In the genomic region with DNA sequence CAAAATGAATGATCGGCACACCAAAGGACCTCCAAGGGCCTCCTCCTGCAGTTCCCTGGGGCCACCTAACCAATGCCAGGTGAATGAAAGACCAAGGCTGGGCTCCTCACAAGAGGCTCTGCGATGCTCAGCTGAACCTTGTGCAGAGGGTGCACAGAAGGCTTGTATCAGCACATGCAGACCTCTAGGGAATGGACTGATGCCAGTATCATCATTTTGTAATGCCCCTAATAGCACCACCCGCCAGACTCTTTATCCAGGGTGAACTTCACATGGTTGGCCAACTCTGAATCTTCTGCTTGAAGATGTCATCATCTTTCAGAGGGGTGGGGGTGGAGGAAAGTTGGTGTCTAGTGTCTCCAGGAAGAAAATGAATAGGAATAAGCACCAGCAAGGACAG, we compare ENCODE assay signal across 23 mouse cellular contexts. TPM values are rescaled to one million over a fixed set of nuclear protein-coding genes. Genes with fewer than 3 reads are reported as not detected.
"Had no signal": no experiment of that assay in that cellular context is flagged by ENCODE, and none has a peak within 500 bp of the region (broad histone marks: within the 10 kb centered on the region; RNA-seq: fewer than 3 reads in every experiment).

No protein-coding gene starts in this region.

- DNase-seq: gastrocnemius, postnatal 14 days; gastrocnemius, postnatal 36 days; heart, adult 18-20 months; heart, postnatal 10 days; heart, postnatal 4 days; kidney, adult 18-20 months; kidney, adult 8-10 months; kidney, postnatal 10 days; kidney, postnatal 25 days; kidney, postnatal 4 days; liver; liver, embryonic 13.5 days had no signal

RNA-seq across cellular contexts. Expression of a gene that starts 16.9 kb away (rescaled TPM):
- polyA plus RNA-seq: heart, embryonic 10.5 days; heart, embryonic 12.5 days; heart, embryonic 14.5 days; inflammation-experienced regulatory T-cells, adult 6 months; intestine, embryonic 15.5 days; intestine, postnatal 0 days; kidney, embryonic 14.5 days; limb, embryonic 10.5 days; limb, embryonic 12.5 days; liver, embryonic 11.5 days; liver, embryonic 13.5 days; liver, embryonic 15.5 days had no signal
